Mouse (Mus musculus): ENCODE measurements at regions not wholly inside any gene's neighbourhood (a gene's known extent, or its start where the extent isn't known, plus 50 kb on each side); places are given as distances from the start of the nearest gene placed in this dataset.
"Not testable (repeated sequence)": the region's sequence is repeated elsewhere in the genome, so short reads cannot be mapped to it uniquely, and the experiment has no call there.

GRCm38 (mm10) chr13:25611986-25612385 lies 341.7 kb upstream of the Nrsn1 start:
- Histone ChIP-seq H3K4me1 (ENCODE audit: control insufficient read depth, insufficient read depth, low read length) (no peaks in the 10 kb centered on the region), H3K4me3 (replicated peaks; ENCODE audit: low read length) (no peak overlapping the region), H3K9me3 (replicated peaks; ENCODE audit: control insufficient read depth, low read length) (no peaks in the 10 kb centered on the region), H3K27ac (ENCODE audit: low read length) (no peak overlapping the region), H3K9ac (ENCODE audit: low read length) (no peak overlapping the region), H3K4me2 (ENCODE audit: low read depth, low read length) (no peak overlapping the region), H3K27me3 (ENCODE audit: control insufficient read depth, insufficient read depth, low read length) (no peaks in the 10 kb centered on the region), H3K36me3 (ENCODE audit: control insufficient read depth, insufficient read depth, low read length) (no peaks in the 10 kb centered on the region)
- WGBS: 39% methylated on average over 4 of the region's 4 CpGs
- no peak for ATAC-seq (ENCODE audit: insufficient read depth, low FRiP score)

- H3K4me2 ChIP-seq (ENCODE audit: low read depth, low read length): no peak overlapping the region
- H3K27me3 ChIP-seq (ENCODE audit: control insufficient read depth, insufficient read depth, low read length): no peaks in the 10 kb centered on the region
- peak; percentile 7; the same call in 1 of the 2 replicates for ATAC-seq (ENCODE audit: insufficient read depth, low FRiP score)
- no peaks in the 10 kb centered on the region for H3K36me3 ChIP-seq (ENCODE audit: control insufficient read depth, insufficient read depth, low read length)
- no peak overlapping the region for H3K27ac ChIP-seq (ENCODE audit: low read length)
- no peak overlapping the region for H3K4me3 ChIP-seq (replicated peaks; ENCODE audit: low read length)
- no peaks in the 10 kb centered on the region for H3K9me3 ChIP-seq (replicated peaks; ENCODE audit: control insufficient read depth, low read length)
- H3K9ac ChIP-seq (ENCODE audit: low read length): no peak overlapping the region
- H3K4me1 ChIP-seq (ENCODE audit: control insufficient read depth, insufficient read depth, low read length): no peaks in the 10 kb centered on the region
- 62% methylated on average over 4 of the region's 4 CpGs for WGBS
Observed at GRCm38 (mm10) chr13:25609641-25610040, 339.3 kb upstream of the Nrsn1 start.

- Histone ChIP-seq H3K36me3 (ENCODE audit: control insufficient read depth, insufficient read depth, low read length) (no peaks in the 10 kb centered on the region), H3K9ac (ENCODE audit: low read length) (no peak overlapping the region), H3K4me3 (replicated peaks; ENCODE audit: low read length) (no peak overlapping the region), H3K4me1 (ENCODE audit: control insufficient read depth, insufficient read depth, low read length) (no peaks in the 10 kb centered on the region), H3K27me3 (ENCODE audit: control insufficient read depth, insufficient read depth, low read length) (no peaks in the 10 kb centered on the region), H3K9me3 (replicated peaks; ENCODE audit: control insufficient read depth, low read length) (no peaks in the 10 kb centered on the region), H3K27ac (ENCODE audit: low read length) (no peak overlapping the region), H3K4me2 (ENCODE audit: low read depth, low read length) (no peak overlapping the region)
- 0 out of 2 replicates have a peak, but pooled peaks have one; percentile 25 for ATAC-seq (ENCODE audit: insufficient read depth, low FRiP score)
- WGBS: 44% methylated on average over 1 of the region's 1 CpGs
Observed at GRCm38 (mm10) chr13:25609241-25609640, 338.9 kb upstream of the Nrsn1 start.

GRCm38 (mm10) chr13:25601351-25601750 lies 331.0 kb upstream of the Nrsn1 start:
- H3K27ac ChIP-seq (ENCODE audit: low read length); H3K9me3 ChIP-seq (replicated peaks; ENCODE audit: control insufficient read depth, low read length); H3K27me3 ChIP-seq (ENCODE audit: control insufficient read depth, insufficient read depth, low read length); H3K36me3 ChIP-seq (ENCODE audit: control insufficient read depth, insufficient read depth, low read length); H3K9ac ChIP-seq (ENCODE audit: low read length); H3K4me2 ChIP-seq (ENCODE audit: low read depth, low read length); H3K4me3 ChIP-seq (replicated peaks; ENCODE audit: low read length); H3K4me1 ChIP-seq (ENCODE audit: control insufficient read depth, insufficient read depth, low read length); ATAC-seq (ENCODE audit: insufficient read depth, low FRiP score): not testable (repeated sequence)

GRCm38 (mm10) chr13:25594629-25595028 lies 324.3 kb upstream of the Nrsn1 start:
- no peak overlapping the region for H3K9ac ChIP-seq (ENCODE audit: low read length)
- WGBS: 63% methylated on average over 3 of the region's 3 CpGs
- H3K27ac ChIP-seq (ENCODE audit: low read length): no peak overlapping the region
- no peaks in the 10 kb centered on the region for H3K27me3 ChIP-seq (ENCODE audit: control insufficient read depth, insufficient read depth, low read length)
- H3K4me3 ChIP-seq (replicated peaks; ENCODE audit: low read length): no peak overlapping the region
- no peaks in the 10 kb centered on the region for H3K4me1 ChIP-seq (ENCODE audit: control insufficient read depth, insufficient read depth, low read length)
- no peaks in the 10 kb centered on the region for H3K36me3 ChIP-seq (ENCODE audit: control insufficient read depth, insufficient read depth, low read length)
- no peaks in the 10 kb centered on the region for H3K9me3 ChIP-seq (replicated peaks; ENCODE audit: control insufficient read depth, low read length)
- no peak for ATAC-seq (ENCODE audit: insufficient read depth, low FRiP score)
- no peak overlapping the region for H3K4me2 ChIP-seq (ENCODE audit: low read depth, low read length)

GRCm38 (mm10) chr13:25570641-25571040 lies 300.3 kb upstream of the Nrsn1 start:
- H3K4me2 ChIP-seq (ENCODE audit: low read depth, low read length): no peak overlapping the region
- no peaks in the 10 kb centered on the region for H3K36me3 ChIP-seq (ENCODE audit: control insufficient read depth, insufficient read depth, low read length)
- H3K4me1 ChIP-seq (ENCODE audit: control insufficient read depth, insufficient read depth, low read length): no peaks in the 10 kb centered on the region
- no peak overlapping the region for H3K9ac ChIP-seq (ENCODE audit: low read length)
- WGBS: 80% methylated on average over 5 of the region's 5 CpGs
- H3K4me3 ChIP-seq (replicated peaks; ENCODE audit: low read length): no peak overlapping the region
- no peaks in the 10 kb centered on the region for H3K9me3 ChIP-seq (replicated peaks; ENCODE audit: control insufficient read depth, low read length)
- no peaks in the 10 kb centered on the region for H3K27me3 ChIP-seq (ENCODE audit: control insufficient read depth, insufficient read depth, low read length)
- no peak overlapping the region for H3K27ac ChIP-seq (ENCODE audit: low read length)
- no peak for ATAC-seq (ENCODE audit: insufficient read depth, low FRiP score)

GRCm38 (mm10) chr13:25562746-25563145 lies 292.4 kb upstream of the Nrsn1 start:
- H3K36me3 ChIP-seq (ENCODE audit: control insufficient read depth, insufficient read depth, low read length): no peaks in the 10 kb centered on the region
- H3K9ac ChIP-seq (ENCODE audit: low read length): no peak overlapping the region
- H3K4me1 ChIP-seq (ENCODE audit: control insufficient read depth, insufficient read depth, low read length): no peaks in the 10 kb centered on the region
- no peaks in the 10 kb centered on the region for H3K27me3 ChIP-seq (ENCODE audit: control insufficient read depth, insufficient read depth, low read length)
- H3K27ac ChIP-seq (ENCODE audit: low read length): no peak overlapping the region
- H3K4me2 ChIP-seq (ENCODE audit: low read depth, low read length): no peak overlapping the region
- 10% methylated on average over 2 of the region's 2 CpGs for WGBS
- ATAC-seq (ENCODE audit: insufficient read depth, low FRiP score): no peak
- H3K4me3 ChIP-seq (replicated peaks; ENCODE audit: low read length): no peak overlapping the region
- H3K9me3 ChIP-seq (replicated peaks; ENCODE audit: control insufficient read depth, low read length): no peaks in the 10 kb centered on the region

- Histone ChIP-seq H3K4me3 (replicated peaks; ENCODE audit: low read length) (no peak overlapping the region), H3K9me3 (replicated peaks; ENCODE audit: control insufficient read depth, low read length) (no peaks in the 10 kb centered on the region), H3K9ac (ENCODE audit: low read length) (no peak overlapping the region), H3K4me1 (ENCODE audit: control insufficient read depth, insufficient read depth, low read length) (no peaks in the 10 kb centered on the region), H3K4me2 (ENCODE audit: low read depth, low read length) (no peak overlapping the region), H3K27me3 (ENCODE audit: control insufficient read depth, insufficient read depth, low read length) (no peaks in the 10 kb centered on the region), H3K36me3 (ENCODE audit: control insufficient read depth, insufficient read depth, low read length) (no peaks in the 10 kb centered on the region), H3K27ac (ENCODE audit: low read length) (no peak overlapping the region)
- ATAC-seq (ENCODE audit: insufficient read depth, low FRiP score): no peak
- WGBS: 58% methylated on average over 2 of the region's 2 CpGs
Observed at GRCm38 (mm10) chr13:25560339-25560738, 290.0 kb upstream of the Nrsn1 start.

- H3K4me3 ChIP-seq (replicated peaks; ENCODE audit: low read length): no peak overlapping the region
- WGBS: 77% methylated on average over 6 of the region's 6 CpGs
- ATAC-seq (ENCODE audit: insufficient read depth, low FRiP score): no peak
- H3K36me3 ChIP-seq (ENCODE audit: control insufficient read depth, insufficient read depth, low read length): no peaks in the 10 kb centered on the region
- no peak overlapping the region for H3K4me2 ChIP-seq (ENCODE audit: low read depth, low read length)
- H3K4me1 ChIP-seq (ENCODE audit: control insufficient read depth, insufficient read depth, low read length): no peaks in the 10 kb centered on the region
- H3K27ac ChIP-seq (ENCODE audit: low read length): no peak overlapping the region
- H3K9me3 ChIP-seq (replicated peaks; ENCODE audit: control insufficient read depth, low read length): no peaks in the 10 kb centered on the region
- H3K27me3 ChIP-seq (ENCODE audit: control insufficient read depth, insufficient read depth, low read length): no peaks in the 10 kb centered on the region
- H3K9ac ChIP-seq (ENCODE audit: low read length): no peak overlapping the region
Observed at GRCm38 (mm10) chr13:25554962-25555361, 284.7 kb upstream of the Nrsn1 start.

GRCm38 (mm10) chr13:25548551-25548950 lies 278.2 kb upstream of the Nrsn1 start:
- Histone ChIP-seq H3K27me3 (ENCODE audit: control insufficient read depth, insufficient read depth, low read length) (no peaks in the 10 kb centered on the region), H3K9me3 (replicated peaks; ENCODE audit: control insufficient read depth, low read length) (0 out of 2 replicates have a peak, but pooled peaks cover 3% of the 10 kb centered on the region), H3K36me3 (ENCODE audit: control insufficient read depth, insufficient read depth, low read length) (no peaks in the 10 kb centered on the region), H3K27ac (ENCODE audit: low read length) (no peak overlapping the region), H3K4me1 (ENCODE audit: control insufficient read depth, insufficient read depth, low read length) (no peaks in the 10 kb centered on the region), H3K9ac (ENCODE audit: low read length) (no peak overlapping the region), H3K4me2 (ENCODE audit: low read depth, low read length) (no peak overlapping the region), H3K4me3 (replicated peaks; ENCODE audit: low read length) (no peak overlapping the region)
- no peak for ATAC-seq (ENCODE audit: insufficient read depth, low FRiP score)
- 82% methylated on average over 9 of the region's 9 CpGs for WGBS

All from stomach, embryonic 16.5 days (tissue).